Mouse (Mus musculus): Measurements from ENCODE around the gene BC048679.
"Not testable (repeated sequence)": the region's sequence is repeated elsewhere in the genome, so short reads cannot be mapped to it uniquely, and the experiment has no call there.

Gene BC048679

GRCm38 (mm10) chr7:81498181-81498580 is at the start of gene BC048679:
BC048679 (minus strand) TSS chr7:81498281.
- no peak for DNase-seq

DNA sequence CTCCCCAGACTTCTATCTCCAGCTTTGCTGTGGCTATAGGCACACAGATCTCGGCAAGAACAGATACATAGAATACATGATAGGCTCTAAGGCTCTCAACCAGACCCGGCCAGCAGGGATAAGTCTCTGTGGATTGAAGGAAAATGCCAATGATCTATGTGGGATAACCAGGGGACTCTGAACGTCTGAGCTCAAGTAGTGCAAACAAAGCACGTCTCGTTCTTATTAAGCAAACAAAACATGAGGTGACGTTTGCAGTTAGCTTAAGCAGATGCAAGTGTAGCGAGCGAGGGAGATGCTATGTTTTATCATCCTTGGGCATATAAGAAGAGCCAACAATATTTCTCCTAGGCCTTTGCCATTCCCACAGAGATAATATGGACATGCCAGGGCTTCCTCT is 44.9 kb upstream of the BC048679 start:
- no peak for DNase-seq

DNA sequence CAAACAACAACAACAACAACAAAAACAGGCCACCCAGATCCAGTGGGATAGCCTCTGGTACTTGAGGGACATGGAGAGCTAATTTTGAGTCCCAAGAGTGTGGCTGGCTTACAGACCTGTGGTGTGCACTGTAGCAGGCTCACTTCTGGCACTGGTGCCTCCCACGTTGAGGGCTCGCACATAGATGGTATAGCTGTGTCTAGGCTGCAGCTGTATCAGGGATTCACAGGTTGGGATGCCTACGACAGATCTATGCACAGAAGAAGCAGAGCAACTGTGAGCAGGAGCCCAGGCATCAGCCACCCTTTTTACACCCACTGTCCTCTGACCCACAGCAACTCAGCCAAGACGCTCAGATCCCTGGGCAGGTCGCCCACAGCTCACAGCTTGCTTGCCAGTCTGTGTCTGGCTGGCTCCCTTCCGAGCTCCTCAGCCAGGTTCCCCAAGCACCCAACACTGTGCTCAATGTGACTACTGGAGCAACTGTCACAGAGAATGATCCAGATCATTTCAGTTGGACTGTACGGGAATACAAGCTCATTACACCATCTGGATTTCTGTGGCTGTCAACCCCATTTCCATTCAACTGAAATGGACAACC is 43.9 kb upstream of the BC048679 start:
- peak; percentile 32 for DNase-seq

DNA sequence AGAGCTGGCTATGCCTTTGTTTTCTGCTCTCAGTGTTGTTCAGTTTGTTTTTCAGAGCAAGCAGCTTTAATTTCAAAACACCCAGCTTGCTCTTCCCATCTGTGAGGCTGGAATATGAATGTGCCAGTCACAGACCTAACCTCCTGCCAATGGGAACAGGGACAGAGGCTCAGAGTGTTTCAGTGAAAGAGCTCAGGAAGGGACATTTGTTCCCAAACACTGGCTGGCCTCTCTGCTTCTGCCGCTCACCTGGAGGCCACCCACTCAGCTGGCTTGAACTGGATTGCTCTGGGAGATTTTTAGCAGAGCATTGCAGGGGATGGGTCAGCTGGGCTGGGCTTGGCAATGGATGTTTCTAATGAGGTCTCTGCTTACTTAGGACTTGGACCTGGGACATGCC is 42.9 kb upstream of the BC048679 start:
- no peak for DNase-seq

DNA sequence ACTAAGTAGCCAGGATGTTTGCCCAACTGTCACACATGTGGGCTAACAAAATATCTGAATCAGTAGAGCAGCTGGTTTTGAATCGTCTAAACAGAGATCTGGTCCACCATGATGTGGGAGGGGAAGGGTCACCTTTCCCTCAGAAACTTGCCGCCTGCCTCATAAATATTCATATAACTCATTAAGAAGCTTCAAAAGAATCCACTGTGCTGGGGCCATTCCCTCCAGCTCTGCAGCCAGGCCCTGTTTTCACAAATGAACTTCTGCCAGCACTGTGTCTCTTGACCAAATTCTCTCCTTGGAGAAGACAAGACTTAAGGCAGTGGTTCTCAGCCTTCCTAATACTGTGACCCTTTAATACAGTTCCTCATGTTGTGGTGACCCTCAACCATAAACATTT is 41.5 kb upstream of the BC048679 start:
- DNase-seq, result no peak

GRCm38 (mm10) chr7:81538070-81538675 is 40.1 kb upstream of the BC048679 start:
- DNase-seq, result peak; percentile 49

GRCm38 (mm10) chr7:81536478-81536877 is 38.4 kb upstream of the BC048679 start:
- no peak for DNase-seq

DNA sequence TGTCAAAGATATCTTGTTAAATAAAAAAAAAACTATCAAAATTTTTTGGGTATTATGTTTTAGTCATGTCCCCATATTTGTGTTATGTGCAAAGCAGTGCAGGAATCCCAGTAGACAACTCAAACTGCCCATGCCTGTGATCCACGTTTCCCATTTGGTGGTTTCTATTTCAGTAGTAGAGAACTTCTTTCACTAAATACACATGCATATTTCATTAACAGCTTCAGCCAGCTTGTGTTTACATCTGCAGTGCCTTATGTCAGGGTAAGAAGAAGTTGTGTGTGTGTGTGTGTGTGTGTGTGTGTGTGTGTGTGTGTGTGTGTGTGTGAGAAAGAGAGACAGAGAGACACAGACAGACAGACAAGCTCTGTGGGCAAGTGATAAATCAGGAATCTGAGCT is 33.4 kb upstream of the BC048679 start:
- no peak for DNase-seq

DNA sequence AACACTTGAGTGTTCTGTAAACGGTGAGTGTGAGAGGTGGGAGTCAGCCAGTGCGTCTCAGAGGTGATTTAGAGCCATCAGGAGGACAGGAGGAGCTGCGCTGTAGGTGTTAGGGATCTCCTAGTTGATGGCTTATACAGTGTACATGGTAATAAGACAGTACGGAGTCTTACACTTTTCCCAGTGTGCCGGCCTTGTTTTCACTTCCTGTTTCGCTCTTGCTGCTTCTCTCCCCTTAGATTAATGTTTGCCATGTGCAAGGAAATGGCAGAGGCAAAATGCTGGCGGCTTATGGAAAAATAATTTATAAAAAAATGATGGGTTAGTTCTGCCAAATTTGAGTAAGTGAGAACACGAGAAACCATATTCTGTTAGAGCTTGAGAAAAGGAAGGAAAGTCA is 30.8 kb upstream of the BC048679 start:
- DNase-seq, result no peak

- DNase-seq, result no peak
Observed at GRCm38 (mm10) chr7:81523663-81524017, 25.6 kb upstream of the BC048679 start.

DNA sequence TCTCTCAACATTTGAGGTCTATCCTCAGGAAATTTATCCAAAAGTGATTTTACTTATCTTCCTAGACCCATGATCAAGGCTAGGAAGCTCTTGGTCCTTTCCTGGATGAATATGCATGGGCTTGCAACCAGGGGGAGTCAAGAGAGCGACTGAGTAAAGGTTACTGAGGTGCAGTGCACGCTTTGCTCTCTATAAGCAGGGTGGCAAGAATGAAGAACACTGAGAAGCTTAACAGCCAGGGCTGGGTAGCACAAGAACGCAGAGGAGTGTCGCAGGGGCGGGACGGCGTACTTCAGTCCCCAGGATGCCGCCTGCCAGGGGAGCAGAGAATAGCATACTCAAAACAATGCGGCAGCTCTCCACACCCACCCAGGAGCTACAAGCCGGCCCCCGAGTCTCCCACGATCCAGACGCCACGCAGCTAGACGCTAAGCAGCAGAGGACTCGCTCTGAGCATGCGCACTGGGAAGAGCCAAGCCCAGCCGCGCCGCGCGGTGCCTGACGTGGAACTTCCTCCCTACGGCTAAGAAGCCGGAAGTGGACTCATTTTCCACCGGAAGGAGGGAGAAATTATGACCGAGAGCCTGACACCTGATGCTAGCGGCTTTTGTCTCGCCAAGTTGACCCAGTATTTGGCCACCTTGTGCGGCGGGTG is 25.1 kb upstream of the BC048679 start:
- peak; percentile 93 for DNase-seq

DNA sequence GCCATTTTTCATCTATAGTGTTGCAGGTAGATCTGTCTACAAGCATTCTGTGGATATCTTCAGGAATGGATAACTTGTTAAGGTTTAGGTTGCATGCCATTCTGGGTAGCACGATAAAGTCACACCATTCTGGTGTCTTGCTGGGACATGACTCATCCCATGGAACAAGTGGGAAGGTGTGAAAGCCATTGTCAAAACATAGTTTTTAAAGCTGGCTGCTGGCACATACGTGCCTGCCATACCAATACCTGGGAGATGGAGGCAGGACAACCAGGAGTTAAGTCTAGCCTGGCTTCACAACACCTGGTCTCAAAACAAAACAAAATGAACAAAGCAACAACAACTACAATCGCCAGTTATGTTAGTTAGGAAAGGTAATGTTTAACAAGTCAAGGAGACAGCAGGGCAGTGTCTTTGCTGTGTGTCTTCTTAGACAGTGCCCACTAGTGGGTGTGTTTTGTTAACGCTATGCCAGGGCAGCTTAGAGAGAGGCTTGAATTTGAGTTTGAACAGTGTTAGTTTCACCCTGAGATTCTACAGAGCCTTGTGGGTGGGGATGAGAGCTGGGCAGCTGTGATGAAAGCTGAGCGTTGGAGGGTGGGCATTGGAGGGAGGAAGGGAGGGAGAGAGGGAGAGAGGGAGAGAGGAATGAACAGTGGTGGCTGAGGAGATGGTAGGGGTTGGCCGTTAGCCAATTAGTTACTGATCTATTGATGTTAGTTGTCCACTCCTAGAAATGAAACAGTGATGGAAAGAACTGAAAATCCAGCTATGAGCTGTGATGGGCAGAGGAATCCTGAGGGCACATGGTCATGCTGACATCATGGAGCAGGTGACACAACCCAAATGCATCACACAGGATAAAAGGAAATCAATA is 18.3 kb upstream of the BC048679 start:
- no peak for DNase-seq

DNA sequence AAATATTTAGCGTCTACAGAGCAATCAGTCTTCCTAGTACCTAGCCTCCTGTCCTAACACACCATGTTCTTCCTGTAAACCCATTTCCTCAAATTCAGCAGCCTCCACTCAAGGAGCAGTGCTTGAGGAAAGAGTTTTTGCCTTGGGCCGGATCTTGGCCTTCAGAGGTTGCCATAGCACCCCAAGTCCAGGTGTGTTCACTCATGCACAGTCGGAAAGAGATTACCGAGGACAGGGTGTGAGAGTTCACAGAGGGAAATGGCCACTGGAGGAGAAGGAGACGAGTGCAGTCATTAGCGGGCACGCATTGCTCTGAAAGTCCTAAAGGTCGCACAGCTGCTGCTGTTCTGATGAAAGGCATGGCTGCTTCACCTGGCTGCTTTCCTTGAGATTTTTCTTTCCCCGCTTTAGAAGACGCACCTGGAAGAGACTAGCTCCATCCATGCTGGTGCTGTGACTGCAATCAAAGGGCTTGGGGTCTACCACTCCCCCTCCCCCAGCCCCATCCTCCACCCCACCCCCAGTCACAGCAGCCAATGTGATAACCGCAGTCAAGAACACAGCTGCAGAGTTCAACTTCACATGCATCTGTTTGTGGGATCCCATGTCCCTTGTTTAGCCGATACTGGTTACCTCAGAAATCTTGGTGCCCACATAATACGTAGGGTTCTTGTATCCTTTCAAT is 17.0 kb upstream of the BC048679 start:
- no peak for DNase-seq

GRCm38 (mm10) chr7:81501050-81501449 is 3.0 kb upstream of the BC048679 start:
- DNase-seq, result no peak

GRCm38 (mm10) chr7:81497171-81497570 is 910 bp downstream of the BC048679 start:
- DNase-seq, result no peak

- DNase-seq, result peak; percentile 21
Observed at GRCm38 (mm10) chr7:81493331-81494021, 4.6 kb downstream of the BC048679 start, which contains the start of gene Ap3b2. Ap3b2 (minus strand) TSS chr7:81493925.

GRCm38 (mm10) chr7:81492628-81493027 is 5.5 kb downstream of the BC048679 start:
- DNase-seq, result no peak

DNA sequence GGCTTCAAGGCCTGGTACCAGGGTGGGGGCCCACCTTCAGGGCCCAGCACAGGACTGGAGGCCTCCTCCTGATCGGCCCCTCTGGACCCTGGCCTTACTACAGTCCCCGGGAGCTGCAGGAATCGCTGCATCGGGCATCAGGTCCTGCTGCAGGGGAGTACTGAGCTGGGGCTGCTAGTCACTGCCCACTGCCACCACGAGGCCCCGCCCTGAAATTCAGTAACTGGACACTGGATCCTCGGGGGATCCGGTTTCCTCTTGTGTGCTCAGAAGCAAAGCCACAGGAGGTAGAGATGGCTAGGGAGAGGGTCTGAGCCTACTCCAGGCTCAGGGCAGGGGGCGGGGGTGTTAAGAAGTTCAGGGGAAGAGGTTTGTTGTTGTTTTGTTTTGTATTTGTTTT is 8.4 kb downstream of the BC048679 start:
- no peak for DNase-seq

DNA sequence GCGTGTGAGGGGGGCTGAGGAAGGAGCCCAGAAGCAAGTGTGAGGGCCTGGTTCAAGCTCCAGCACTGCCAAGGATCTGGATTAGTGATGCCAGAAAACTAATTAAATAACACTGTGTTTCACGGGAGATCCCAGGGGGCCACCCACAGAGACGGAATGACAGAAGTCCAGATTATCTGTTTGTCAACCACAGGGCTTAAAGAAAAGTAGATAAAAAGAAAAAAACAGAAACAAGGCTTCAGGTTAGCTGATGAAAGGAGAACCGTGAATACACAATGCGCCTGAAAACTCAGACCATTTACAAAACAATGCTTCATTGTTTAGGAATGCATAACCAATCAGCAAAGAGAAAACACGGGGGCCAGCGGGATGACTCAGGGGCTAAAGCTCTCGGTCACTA is 17.3 kb downstream of the BC048679 start:
- DNase-seq, result no peak

DNA sequence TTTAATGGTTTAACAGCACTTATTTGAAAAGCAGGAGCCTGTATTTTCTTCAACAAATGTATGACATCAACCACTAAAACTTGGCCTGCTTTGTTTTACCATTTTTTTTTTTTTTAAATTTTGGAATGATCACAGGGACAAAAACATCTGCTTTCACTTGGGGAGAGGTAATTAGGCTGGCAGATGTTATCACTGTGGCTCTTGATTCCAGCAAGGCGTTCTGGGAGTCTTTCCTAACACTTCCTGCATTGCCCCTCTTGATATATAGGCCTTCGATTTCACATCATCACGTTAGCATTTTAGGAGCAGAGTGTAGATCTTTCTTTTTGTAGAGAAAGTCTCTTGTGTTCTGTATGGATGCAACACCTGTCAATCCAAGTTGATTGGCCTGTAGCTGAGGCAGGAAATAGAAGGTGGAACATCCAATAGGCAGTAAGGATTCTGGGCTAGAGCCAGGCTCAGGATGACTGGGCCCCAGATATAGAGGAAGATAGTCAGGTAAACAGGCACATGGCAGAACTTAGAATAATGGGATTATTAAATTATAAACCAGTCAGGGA is 18.5 kb downstream of the BC048679 start:
- no peak for DNase-seq

DNA sequence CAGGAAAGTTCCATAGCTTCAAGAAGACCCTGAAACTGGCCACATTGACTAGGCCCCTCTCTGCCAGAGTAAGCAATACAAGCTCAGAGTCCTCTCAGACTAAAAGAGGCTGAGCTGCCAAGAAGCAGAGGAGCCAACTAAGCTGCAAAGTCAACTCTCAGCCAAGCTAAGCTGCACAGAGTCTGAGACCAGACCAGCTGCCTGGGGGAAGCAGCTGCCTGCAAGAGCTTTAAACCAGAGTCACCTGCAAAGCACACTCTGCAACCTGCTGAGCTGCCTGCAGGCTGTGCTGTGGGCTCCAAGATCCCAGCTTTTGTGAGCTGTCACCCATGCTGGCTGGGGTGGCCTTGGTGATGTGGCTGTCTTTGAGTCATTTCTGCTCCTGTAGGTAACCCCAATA is 19.8 kb downstream of the BC048679 start:
- DNase-seq, result not testable (repeated sequence)

GRCm38 (mm10) chr7:81476833-81477232 is 21.2 kb downstream of the BC048679 start:
- DNase-seq, result no peak
